Mouse (Mus musculus) CH12.LX (cell line): ENCODE data around the gene Gimap9. TPM values are rescaled to one million over a fixed set of nuclear protein-coding genes. Genes with fewer than 3 reads are reported as not detected.

ENCODE experiments used
- DNase-seq: peaks from one replicate; pipeline ENCODE4 v3.0.0-alpha.2; 2013; ENCODE audit errors: extremely low read depth
- H3K27ac ChIP-seq: 2 replicates; pipeline ENCODE4 v1.5.1; 2012; ENCODE audit warnings: low read depth, mild to moderate bottlenecking, control low read depth, moderate library complexity; ENCODE audit not compliant: insufficient read depth
- H3K27me3 ChIP-seq: replicated peaks from 2 replicates; pipeline ENCODE3; 2012; ENCODE audit warnings: inconsistent platforms
- H3K36me3 ChIP-seq, 2 experiments: replicated peaks in 1 of 2; 2 replicates each; pipeline versions ENCODE3 to v1.6.1; 2012; ENCODE audit warnings: inconsistent platforms in 1 of 2, low read length in 1 of 2, mild to moderate bottlenecking in 1 of 2, mixed read lengths in 1 of 2, moderate library complexity in 1 of 2; ENCODE audit not compliant: control insufficient read depth in 1 of 2, insufficient read depth in 1 of 2
- H3K4me1 ChIP-seq, 2 experiments: 2 replicates each; pipeline ENCODE4 v1.6.1; 2012; ENCODE audit warnings: inconsistent platforms in 1 of 2, moderate library complexity in 1 of 2; ENCODE audit not compliant: insufficient read depth in 2 of 2, control insufficient read depth in 1 of 2
- H3K4me2 ChIP-seq: 2 replicates; pipeline ENCODE4 v1.6.1; 2012; ENCODE audit warnings: low read depth, mild to moderate bottlenecking, control low read depth; ENCODE audit not compliant: poor library complexity, insufficient read depth, severe bottlenecking
- H3K4me3 ChIP-seq, 3 experiments: fragments of 150-350 bp in 1 of 3; sonication (generic) in 1 of 3; replicated peaks in 1 of 3; 2 replicates each; pipeline versions ENCODE3 to v1.5.1; 2011 to 2012; ENCODE audit warnings: low read depth in 2 of 3, low read length in 2 of 3, mild to moderate bottlenecking in 2 of 3, moderate library complexity in 2 of 3, control low read depth in 1 of 3, improper control_type of control experiment in 1 of 3, inconsistent platforms in 1 of 3, mixed read lengths in 1 of 3; ENCODE audit not compliant: poor library complexity in 1 of 3
- H3K79me2 ChIP-seq: replicated peaks from 2 replicates; pipeline ENCODE4 v1.6.1; 2012; ENCODE audit warnings: mild to moderate bottlenecking, moderate library complexity; ENCODE audit not compliant: control insufficient read depth, poor library complexity, insufficient read depth, severe bottlenecking; ENCODE audit errors: extremely low read depth
- H3K9ac ChIP-seq: 2 replicates; pipeline ENCODE4 v1.6.1; 2012; ENCODE audit warnings: low read depth, mild to moderate bottlenecking, control low read depth, moderate library complexity; ENCODE audit not compliant: insufficient read depth
- H3K9me3 ChIP-seq: replicated peaks from 2 replicates; pipeline ENCODE3; 2012; ENCODE audit warnings: low read length, inconsistent platforms, mixed read lengths
- BHLHE40 ChIP-seq: IDR thresholded peaks from 2 replicates; pipeline ENCODE4 v1.6.1; 2011; ENCODE audit warnings: mild to moderate bottlenecking, low read depth, low read length, improper control_type of control experiment
- CHD2 ChIP-seq: IDR thresholded peaks from 2 replicates; pipeline ENCODE4 v1.6.1; 2011; ENCODE audit warnings: low read length, improper control_type of control experiment
- E2F4 ChIP-seq: IDR thresholded peaks from 2 replicates; pipeline ENCODE4 v1.6.1; 2011; ENCODE audit warnings: low read depth, low read length, improper control_type of control experiment; ENCODE audit not compliant: insufficient replicate concordance
- EP300 ChIP-seq: IDR thresholded peaks from 2 replicates; pipeline ENCODE4 v1.6.1; 2011; ENCODE audit warnings: low read length, improper control_type of control experiment
- JUN ChIP-seq: IDR thresholded peaks from 2 replicates; pipeline ENCODE4 v1.6.1; 2011; ENCODE audit warnings: low read depth, mild to moderate bottlenecking, low read length, improper control_type of control experiment, moderate library complexity; ENCODE audit not compliant: insufficient read depth
- JUND ChIP-seq: conservative IDR thresholded peaks from 2 replicates; pipeline ENCODE4 v1.6.1; 2011; ENCODE audit warnings: low read depth, low read length, improper control_type of control experiment
- MAFK ChIP-seq: IDR thresholded peaks from 2 replicates; pipeline ENCODE4 v1.6.1; 2011; ENCODE audit warnings: low read length, improper control_type of control experiment; ENCODE audit not compliant: insufficient replicate concordance
- MAX ChIP-seq: IDR thresholded peaks from 2 replicates; pipeline ENCODE4 v1.6.1; 2011; ENCODE audit warnings: low read length, improper control_type of control experiment
- MAZ ChIP-seq: IDR thresholded peaks from 2 replicates; pipeline ENCODE4 v1.6.1; 2012; ENCODE audit warnings: low read depth, mild to moderate bottlenecking, inconsistent platforms, low read length, improper control_type of control experiment, moderate library complexity
- MEF2A ChIP-seq: IDR thresholded peaks from 2 replicates; pipeline ENCODE4 v1.6.1; 2014; ENCODE audit warnings: low read depth, mild to moderate bottlenecking, inconsistent platforms, low read length, improper control_type of control experiment, borderline replicate concordance
- MXI1 ChIP-seq: IDR thresholded peaks from 2 replicates; pipeline ENCODE4 v1.6.1; 2011; ENCODE audit warnings: mild to moderate bottlenecking, low read depth, low read length, improper control_type of control experiment
- MYC ChIP-seq: IDR thresholded peaks from 2 replicates; pipeline ENCODE4 v1.6.1; 2011; ENCODE audit warnings: low read depth, mild to moderate bottlenecking, improper control_type of control experiment, low read length
- NELFE ChIP-seq: IDR thresholded peaks from 2 replicates; pipeline ENCODE4 v1.6.1; 2011; ENCODE audit warnings: low read depth, low read length, improper control_type of control experiment
- PAX5 ChIP-seq: IDR thresholded peaks from 2 replicates; pipeline ENCODE4 v1.6.1; 2012; ENCODE audit warnings: low read length, inconsistent platforms, mixed read lengths
- POLR2AphosphoS2 ChIP-seq: IDR thresholded peaks from 2 replicates; pipeline ENCODE4 v1.6.1; 2011; ENCODE audit warnings: low read depth, low read length, improper control_type of control experiment
- RAD21 ChIP-seq: IDR thresholded peaks from 2 replicates; pipeline ENCODE4 v1.6.1; 2011; ENCODE audit warnings: low read depth, mild to moderate bottlenecking, low read length, improper control_type of control experiment, moderate library complexity
- RCOR1 ChIP-seq: conservative IDR thresholded peaks from 2 replicates; pipeline ENCODE4 v1.6.1; 2012; ENCODE audit warnings: low read depth, mild to moderate bottlenecking, inconsistent platforms, low read length, improper control_type of control experiment
- SIN3A ChIP-seq: IDR thresholded peaks from 2 replicates; pipeline ENCODE4 v1.6.1; 2012; ENCODE audit warnings: low read length, improper control_type of control experiment, inconsistent platforms
- UBTF ChIP-seq: IDR thresholded peaks from 2 replicates; pipeline ENCODE4 v1.6.1; 2012; ENCODE audit warnings: low read depth, mild to moderate bottlenecking, inconsistent platforms, low read length, improper control_type of control experiment, moderate library complexity
- USF1 ChIP-seq: IDR thresholded peaks from 2 replicates; pipeline ENCODE4 v1.6.1; 2014; ENCODE audit warnings: low read depth, mild to moderate bottlenecking, inconsistent platforms, low read length, improper control_type of control experiment
- USF2 ChIP-seq: conservative IDR thresholded peaks from 2 replicates; pipeline ENCODE4 v1.6.1; 2011; ENCODE audit warnings: low read depth, low read length, improper control_type of control experiment
- ZC3H11A ChIP-seq: IDR thresholded peaks from 2 replicates; pipeline ENCODE4 v1.6.1; 2012; ENCODE audit warnings: low read depth, mild to moderate bottlenecking, inconsistent platforms, low read length, improper control_type of control experiment
- ZMIZ1 ChIP-seq: IDR thresholded peaks from 2 replicates; pipeline ENCODE4 v1.6.1; 2012; ENCODE audit warnings: low read depth, mild to moderate bottlenecking, inconsistent platforms, low read length, improper control_type of control experiment
- ZNF384 ChIP-seq: IDR thresholded peaks from 2 replicates; pipeline ENCODE4 v1.6.1; 2012; ENCODE audit warnings: low read depth, low read length, improper control_type of control experiment, inconsistent platforms
- dilution Hi-C: fragments of 300-500 bp; cut with MboI; formaldehyde crosslinking; loops from 2 replicates; pipeline ENCODE4 v1.14.3; 2020; ENCODE audit warnings: low sequenced_read_pairs; ENCODE audit not compliant: extremely low pct_unique_long_range_greater_than_20kb, extremely low pct_ligation_motif_present
- in situ Hi-C: fragments of 300-500 bp; cut with MboI; formaldehyde crosslinking; loops from 3 replicates; pipeline ENCODE4 v1.14.3; 2019; ENCODE audit warnings: low sequenced_read_pairs, low pct_ligation_motif_present, low pct_unique_long_range_greater_than_20kb, mixed read lengths
- polyA plus RNA-seq: library from polyadenylated mRNA; unstranded; fragments of >175 nt; gene quantifications from 2 replicates; pipeline ENCODE4 v1.2.1, GENCODE M21; 2012; ENCODE audit warnings: low read depth; ENCODE audit not compliant: insufficient read length
- total RNA-seq, 2 experiments: library from RNA; depleted of rRNA; stranded (reverse); fragments of 300-350 nt in 1 of 2; fragments of >200 nt in 1 of 2; gene quantifications; 2 replicates each; pipeline ENCODE4 v1.2.3; 2012 to 2014

The Gimap9 gene
- total and polyA plus RNA-seq, 3 experiments, result 31.0 to 75.1 (median 46.1) TPM

- 0 out of 2 replicates have a peak, but pooled peaks have one; percentile 48 for TF ChIP-seq RCOR1
- peak; percentile 83 for TF ChIP-seq MYC
- TF ChIP-seq MXI1, result 0 out of 2 replicates have a peak, but pooled peaks have one; percentile 18
- peak; percentile 41; the same call in 1 of the 2 replicates for TF ChIP-seq BHLHE40
- no peak for TF ChIP-seq ZMIZ1
- peak; percentile 92 for TF ChIP-seq EP300
- peak; percentile 98 for TF ChIP-seq MEF2A
- peak; percentile 50; the same call in 1 of the 2 replicates for TF ChIP-seq SIN3A
- TF ChIP-seq USF1, result no peak
- no peak for TF ChIP-seq E2F4
- 0 out of 2 replicates have a peak, but pooled peaks have one; percentile 42 for TF ChIP-seq MAFK
- peak; percentile 88 for TF ChIP-seq JUN
- no peak for TF ChIP-seq ZC3H11A
- TF ChIP-seq CHD2, result peak; percentile 76; the same call in 1 of the 2 replicates
- TF ChIP-seq POLR2AphosphoS2, result peak; percentile 69; the same call in 1 of the 2 replicates
- TF ChIP-seq NELFE, result no peak
- no peak; the same call in 1 of the 2 replicates for TF ChIP-seq USF2
Measured at GRCm38 (mm10) chr6:48692962-48693361, 17.0 kb downstream of the Gimap9 start (continued).

GRCm38 (mm10) chr6:48696830-48697554, 21.1 kb downstream of the Gimap9 start:
- H3K27me3 ChIP-seq, result no peaks in the 10 kb centered on the region
- H3K9ac ChIP-seq, result no peak overlapping the region
- peaks cover 26 to 50% of the 10 kb centered on the region in 2 experiments for H3K36me3 ChIP-seq
- peaks cover 29 to 69% of the 10 kb centered on the region in 2 experiments for H3K4me1 ChIP-seq
- in situ Hi-C loops (no loop called here), dilution Hi-C loops (no loop called here)
- H3K79me2 ChIP-seq, result peaks cover 3% of the 10 kb centered on the region
- no peak for TF ChIP-seq USF1
- TF ChIP-seq E2F4, result no peak
- TF ChIP-seq MAFK, result no peak
- TF ChIP-seq CHD2, result no peak
- no peak for TF ChIP-seq NELFE
- TF ChIP-seq MYC, result no peak
- TF ChIP-seq ZMIZ1, result no peak
- TF ChIP-seq UBTF, result no peak
- TF ChIP-seq ZNF384, result no peak
- TF ChIP-seq MAX, result no peak
- TF ChIP-seq JUND, result no peak
- TF ChIP-seq PAX5, result no peak
- no peak for TF ChIP-seq RAD21
- TF ChIP-seq MAZ, result no peak
- peak overlapping the region; percentile 37; the same call in 1 of the 2 replicates for H3K27ac ChIP-seq
- H3K4me3 ChIP-seq, result no peak overlapping the region
- no peak for DNase-seq
- H3K4me2 ChIP-seq, result no peak overlapping the region
- H3K9me3 ChIP-seq, result peaks cover 33% of the 10 kb centered on the region
